Mouse (Mus musculus) heart, embryonic 11.5 days (tissue): ENCODE results near the gene Vezf1. TPM values are rescaled to one million over a fixed set of nuclear protein-coding genes. Genes with fewer than 3 reads are reported as not detected.
A peak's percentile ranks its signal among the peaks of the same experiment; 100 is the strongest.
"Not testable (repeated sequence)": the region's sequence is repeated elsewhere in the genome, so short reads cannot be mapped to it uniquely, and the experiment has no call there.

Experiments used
- ATAC-seq: fragments of 200-750 bp; cut with Nextera tagmentation; replicated peaks from 2 replicates; pipeline ENCODE4 v1.8.0; 2017; ENCODE audit warnings: moderate library complexity; ENCODE audit not compliant: insufficient number of reproducible peaks, low FRiP score, low TSS enrichment
- H3K27ac ChIP-seq: fragments of 300-500 bp; sonication (generic); 2 replicates; pipeline ENCODE4 v1.5.1; 2014; ENCODE audit warnings: mild to moderate bottlenecking, low read depth, low read length
- H3K27me3 ChIP-seq: fragments of 300-500 bp; sonication (generic); 2 replicates; pipeline ENCODE4 v1.6.1; 2014; ENCODE audit warnings: mild to moderate bottlenecking, low read length, mixed read lengths; ENCODE audit not compliant: control insufficient read depth, insufficient read depth
- H3K36me3 ChIP-seq: fragments of 300-500 bp; sonication (generic); 2 replicates; pipeline ENCODE4 v1.6.1; 2014; ENCODE audit warnings: mild to moderate bottlenecking, low read length, moderate library complexity, mixed read lengths; ENCODE audit not compliant: control insufficient read depth, insufficient read depth
- H3K4me1 ChIP-seq: fragments of 300-500 bp; sonication (generic); 2 replicates; pipeline ENCODE4 v1.6.1; 2014; ENCODE audit warnings: low read length; ENCODE audit not compliant: control insufficient read depth, insufficient read depth
- H3K4me2 ChIP-seq: fragments of 300-500 bp; sonication (generic); 2 replicates; pipeline ENCODE4 v1.6.1; 2014; ENCODE audit warnings: mild to moderate bottlenecking, moderate library complexity
- H3K4me3 ChIP-seq: fragments of 300-500 bp; sonication (generic); 2 replicates; pipeline ENCODE4 v1.5.1; 2014; ENCODE audit warnings: low read depth, low read length
- H3K9ac ChIP-seq: fragments of 300-500 bp; sonication (generic); 2 replicates; pipeline ENCODE4 v1.6.1; 2014; ENCODE audit warnings: mild to moderate bottlenecking, low read depth, low read length, moderate library complexity
- H3K9me3 ChIP-seq: fragments of 300-500 bp; sonication (generic); replicated peaks from 2 replicates; pipeline ENCODE4 v1.6.1; 2016; ENCODE audit warnings: low read length; ENCODE audit not compliant: control insufficient read depth
- whole genome bisulfite sequencing: fragments of 180-500 bp; shearing (Covaris S2); extraction: QIAGEN DNeasy Blood & Tissue Kit; methylation state at CpG from one replicate; pipeline ENCODE4 v1.1.7; 2014; ENCODE audit not compliant: insufficient replicate concordance; 5-methylcytosine and 5-hydroxymethylcytosine counted together
- polyA plus RNA-seq: library from polyadenylated mRNA; unstranded; fragments of >200 nt; fragmentation: Nextera tagmentation; extraction: Ambion mirVana; gene quantifications from 2 replicates; pipeline ENCODE4 v1.2.1, GENCODE M21; 2014

The Vezf1 gene
- polyA plus RNA-seq, 1 experiment from 2014 or later, result 26.4 TPM

DNA sequence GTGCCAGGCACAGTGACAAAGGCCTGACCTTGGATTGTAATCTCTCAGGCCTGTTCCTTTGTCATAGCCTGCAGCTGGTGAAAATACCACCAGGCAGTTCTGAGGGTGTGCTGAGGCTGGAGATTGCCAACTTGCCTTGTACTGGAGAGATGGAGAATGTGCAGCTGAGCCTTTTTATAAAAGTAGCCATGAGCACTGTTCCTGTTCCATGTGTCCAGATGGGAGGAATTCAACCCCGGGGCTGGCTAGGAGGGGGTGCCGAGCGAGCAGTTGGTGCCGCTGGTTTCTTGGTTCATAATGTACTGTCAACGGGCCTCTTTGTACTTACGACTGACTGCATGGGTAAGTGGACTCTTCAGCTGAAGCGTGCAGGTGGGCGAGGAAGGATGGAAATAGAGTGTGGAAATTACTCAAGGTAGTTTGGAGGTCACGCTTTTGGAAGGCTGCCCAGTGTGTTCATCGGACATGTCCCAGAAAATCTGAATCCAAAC is 31.3 kb upstream of the Vezf1 start:
- Histone ChIP-seq H3K9ac (0 out of 2 replicates have a peak overlapping the region, but pooled peaks have one; percentile 34), H3K4me2 (no peak overlapping the region), H3K4me3 (no peak overlapping the region), H3K4me1 (peaks cover 4% of the 10 kb centered on the region; the same call in 1 of the 2 replicates), H3K36me3 (no peaks in the 10 kb centered on the region), H3K9me3 (no peaks in the 10 kb centered on the region), H3K27me3 (no peaks in the 10 kb centered on the region), H3K27ac (peak overlapping the region; percentile 70)
- 71% methylated on average over 10 of the region's 10 CpGs for WGBS
- ATAC-seq, result 0 out of 2 replicates have a peak, but pooled peaks have one; percentile 18

DNA sequence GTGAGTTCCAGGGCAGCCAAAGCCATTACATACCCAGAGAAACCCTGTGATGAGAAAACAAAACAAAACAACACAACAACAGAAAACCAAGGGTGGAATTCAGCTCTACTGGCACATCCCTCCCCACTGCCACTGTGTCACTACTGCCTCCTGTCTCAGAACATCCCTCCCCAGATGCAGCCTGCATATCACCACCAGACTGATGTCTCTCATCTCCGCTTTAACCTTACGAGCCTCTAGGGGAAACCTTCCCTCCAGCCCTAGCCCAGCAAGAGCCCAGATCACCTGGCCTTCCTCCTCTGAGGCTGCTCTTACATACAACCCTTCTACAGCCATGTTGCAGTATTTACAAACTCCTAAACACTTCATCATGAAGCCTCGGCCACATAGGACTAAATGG is 30.7 kb upstream of the Vezf1 start:
- H3K9ac ChIP-seq, result no peak overlapping the region

DNA sequence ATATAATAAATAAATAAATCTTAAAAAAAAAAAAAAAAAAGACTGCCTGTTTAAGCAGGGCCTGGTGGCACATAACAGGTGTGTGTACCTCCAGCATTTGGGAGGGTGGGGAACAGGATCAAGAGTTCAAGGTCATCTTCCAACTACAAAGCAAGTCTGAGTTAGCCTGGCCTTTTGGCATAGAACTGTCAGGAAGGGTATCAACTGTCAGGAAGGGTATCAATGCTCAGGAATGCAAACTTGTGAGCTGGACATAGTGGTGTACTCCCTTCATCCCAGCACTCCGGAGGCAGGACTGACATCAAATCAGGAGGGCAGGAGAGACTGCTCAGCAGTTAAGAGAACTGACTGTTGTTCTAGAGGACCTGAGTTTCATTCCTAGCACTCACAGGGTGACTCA is 29.0 kb upstream of the Vezf1 start:
- H3K4me3 ChIP-seq, result no peak overlapping the region
- no peaks in the 10 kb centered on the region for H3K27me3 ChIP-seq
- H3K9ac ChIP-seq, result no peak overlapping the region
- no peaks in the 10 kb centered on the region for H3K9me3 ChIP-seq
- no peak overlapping the region for H3K4me2 ChIP-seq
- no peaks in the 10 kb centered on the region for H3K36me3 ChIP-seq
- ATAC-seq, result no peak
- WGBS, result 75% methylated on average over 1 of the region's 1 CpGs
- no peak overlapping the region for H3K27ac ChIP-seq
- peaks cover 4% of the 10 kb centered on the region; the same call in 1 of the 2 replicates for H3K4me1 ChIP-seq

More for the DNA sequence above, 30.7 kb upstream of the Vezf1 start:
- Histone ChIP-seq H3K4me2 (no peak overlapping the region), H3K4me3 (no peak overlapping the region), H3K4me1 (peaks cover 4% of the 10 kb centered on the region; the same call in 1 of the 2 replicates), H3K36me3 (no peaks in the 10 kb centered on the region), H3K9me3 (no peaks in the 10 kb centered on the region), H3K27ac (peak overlapping the region; percentile 70), H3K27me3 (no peaks in the 10 kb centered on the region)
- WGBS, result 75% methylated on average over 3 of the region's 3 CpGs
- no peak for ATAC-seq

DNA sequence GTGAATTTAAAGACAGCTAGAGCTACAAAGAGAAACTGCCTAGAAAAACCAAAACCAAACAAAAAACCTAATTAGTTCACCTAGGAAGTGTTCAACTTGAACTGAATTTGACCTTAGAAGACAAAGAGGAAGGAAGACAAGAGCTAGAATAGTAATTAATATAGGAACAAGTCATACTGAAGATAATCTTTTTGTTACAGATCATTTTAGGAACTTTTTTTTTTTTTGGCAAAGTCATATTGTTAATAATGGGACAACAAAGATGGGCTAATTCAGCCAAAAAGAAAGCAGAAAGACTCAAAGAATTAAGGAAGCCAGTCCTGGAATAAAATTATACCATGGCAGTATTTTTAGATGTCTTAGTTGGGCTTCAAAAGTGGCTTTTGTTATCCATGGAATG is 23.8 kb upstream of the Vezf1 start:
- Histone ChIP-seq H3K4me1 (peaks cover 10% of the 10 kb centered on the region), H3K4me2 (no peak overlapping the region), H3K9ac (no peak overlapping the region), H3K27ac (no peak overlapping the region), H3K27me3 (no peaks in the 10 kb centered on the region), H3K36me3 (peaks cover 4% of the 10 kb centered on the region; the same call in 1 of the 2 replicates), H3K4me3 (no peak overlapping the region), H3K9me3 (no peaks in the 10 kb centered on the region)
- no peak for ATAC-seq

DNA sequence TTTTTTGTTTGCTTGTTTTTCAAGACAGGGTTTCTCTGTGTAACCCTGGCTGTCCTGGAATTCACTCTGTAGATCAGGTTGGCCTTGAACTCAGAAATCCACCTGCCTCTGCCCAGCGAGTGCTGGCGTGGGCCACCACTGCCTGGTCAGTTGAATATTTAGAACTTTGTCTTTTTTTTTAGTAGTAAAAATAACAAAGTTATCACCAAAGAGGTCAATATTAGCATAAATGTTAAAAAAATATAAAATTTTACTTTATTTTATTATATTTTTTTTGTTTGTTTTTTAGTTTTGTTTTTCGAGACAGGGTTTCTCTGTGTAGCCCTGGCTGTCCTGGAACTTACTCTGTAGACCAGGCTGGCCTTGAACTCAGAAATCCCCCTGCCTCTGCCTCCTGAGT is 22.9 kb upstream of the Vezf1 start:
- peaks cover 16% of the 10 kb centered on the region for H3K4me1 ChIP-seq
- not testable (repeated sequence) for H3K27ac ChIP-seq, ATAC-seq, H3K9ac ChIP-seq, H3K4me3 ChIP-seq, H3K27me3 ChIP-seq, H3K9me3 ChIP-seq, H3K36me3 ChIP-seq, H3K4me2 ChIP-seq
- WGBS, result 95% methylated on average over 3 of the region's 3 CpGs

DNA sequence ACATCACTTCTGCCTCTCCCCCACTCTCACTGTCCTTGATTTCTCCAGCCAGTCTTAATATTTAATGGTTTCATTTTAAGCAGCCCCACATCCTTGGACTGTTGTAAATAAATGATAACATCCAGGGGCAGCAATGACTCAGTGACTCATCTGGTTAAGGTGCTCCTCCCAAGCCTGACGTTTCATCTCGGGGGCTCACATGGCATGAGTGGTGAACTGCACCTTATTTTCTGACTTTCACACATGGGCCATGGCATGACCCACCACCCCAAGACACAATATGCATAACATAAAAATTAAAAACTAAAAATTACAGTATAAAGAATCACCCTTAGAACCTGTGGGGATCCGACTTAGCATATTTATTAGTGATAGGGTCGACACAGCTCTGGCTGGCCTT is 22.2 kb upstream of the Vezf1 start:
- no peak for ATAC-seq
- 0 out of 2 replicates have a peak overlapping the region, but pooled peaks have one; percentile 100 for H3K9ac ChIP-seq
- H3K4me3 ChIP-seq, result no peak overlapping the region
- peaks cover 12% of the 10 kb centered on the region for H3K36me3 ChIP-seq
- H3K27me3 ChIP-seq, result no peaks in the 10 kb centered on the region
- H3K4me1 ChIP-seq, result peaks cover 17% of the 10 kb centered on the region
- peak overlapping the region; percentile 81 for H3K4me2 ChIP-seq
- WGBS, result 72% methylated on average over 4 of the region's 4 CpGs
- no peak overlapping the region for H3K27ac ChIP-seq
- H3K9me3 ChIP-seq, result no peaks in the 10 kb centered on the region

DNA sequence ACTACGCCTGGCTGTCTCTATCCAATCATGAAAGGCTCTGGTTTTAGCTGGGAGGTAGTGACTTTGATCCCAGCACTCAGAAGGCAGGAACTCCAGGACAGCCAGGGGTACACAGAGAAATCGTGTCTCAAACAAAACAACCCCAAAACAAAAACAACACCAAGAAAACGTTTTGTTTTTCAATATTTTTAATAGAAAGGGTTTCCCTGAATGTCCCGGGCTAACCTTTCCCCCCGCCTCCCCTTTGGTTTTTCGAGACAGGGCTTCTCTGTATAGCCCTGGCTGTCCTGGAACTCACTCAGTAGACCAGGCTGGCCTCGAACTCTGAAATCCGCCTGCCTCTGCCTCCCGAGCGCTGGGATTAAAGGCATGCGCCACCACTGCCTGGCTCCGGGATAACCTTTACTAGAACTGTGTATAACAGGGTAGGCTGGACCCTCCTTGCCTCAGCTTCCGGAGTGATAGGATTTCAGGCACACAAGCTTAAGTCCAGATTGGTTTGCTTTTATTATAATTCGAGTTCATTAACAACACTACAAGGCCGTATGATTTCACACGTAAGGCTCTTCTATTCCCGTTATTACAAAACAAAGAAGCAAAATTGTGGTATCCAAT is 21.6 kb upstream of the Vezf1 start:
- Histone ChIP-seq H3K4me3 (peak overlapping the region; percentile 91), H3K9ac (peak overlapping the region; percentile 100), H3K9me3 (no peaks in the 10 kb centered on the region), H3K27me3 (no peaks in the 10 kb centered on the region), H3K4me2 (peak overlapping the region; percentile 81), H3K4me1 (peaks cover 17% of the 10 kb centered on the region), H3K36me3 (peaks cover 12% of the 10 kb centered on the region), H3K27ac (peak overlapping the region; percentile 100)
- ATAC-seq, result no peak
- 63% methylated on average over 17 of the region's 17 CpGs for WGBS

DNA sequence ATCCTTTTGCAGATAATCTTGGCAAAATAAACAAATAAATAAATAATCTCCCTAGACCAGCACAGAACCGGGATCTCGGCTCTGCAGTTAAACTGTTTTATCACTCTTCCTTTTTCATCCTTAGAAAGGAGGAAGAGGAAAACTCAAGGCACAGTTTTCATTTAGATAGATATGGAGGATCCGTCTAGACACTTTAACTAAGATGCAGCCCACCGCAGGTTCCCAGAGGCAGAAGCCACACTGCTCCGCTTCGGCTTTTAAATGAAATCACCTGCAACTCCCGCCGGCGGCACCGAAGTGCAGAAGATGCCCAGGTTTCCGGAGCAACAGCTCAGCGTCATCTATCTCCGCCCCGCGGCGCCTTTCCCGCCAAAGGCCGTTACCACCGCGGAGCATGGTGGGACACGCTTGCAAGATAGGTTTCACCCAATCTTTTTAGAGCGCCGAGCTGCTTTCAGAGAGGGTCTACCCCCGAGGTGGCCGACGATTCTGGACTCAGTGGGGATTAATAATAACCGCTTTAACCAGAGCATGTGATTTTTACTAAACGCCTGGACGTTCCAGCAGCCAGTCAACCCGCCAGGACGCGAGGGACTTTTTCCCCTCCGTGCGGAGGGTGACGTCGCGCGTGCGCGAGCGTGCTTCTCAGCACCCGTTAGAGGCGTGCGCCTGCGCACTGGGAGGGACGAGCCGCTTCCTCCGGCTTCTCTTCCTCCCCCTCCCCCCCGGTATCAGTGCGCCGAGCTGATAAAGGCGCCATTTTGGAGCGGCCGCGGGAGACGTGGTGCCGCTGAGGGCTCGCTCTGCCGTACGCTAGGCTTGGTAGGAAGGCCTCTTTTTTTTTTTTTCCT is 20.9 kb upstream of the Vezf1 start, which contains the start of gene Srsf1:
Gene Srsf1, plus strand, starts transcription at position 430 of the 851 bp plus-strand sequence.
- peak within 1 kb of the TSS; percentile 81 for H3K4me2 ChIP-seq
- H3K27me3 ChIP-seq, result no peaks in the 10 kb centered on the region
- peak within 1 kb of the TSS; percentile 91 for H3K4me3 ChIP-seq
- peak; percentile 89 for ATAC-seq
- no peaks in the 10 kb centered on the region for H3K9me3 ChIP-seq
- peaks cover 12% of the 10 kb centered on the region for H3K36me3 ChIP-seq
- WGBS, result under 1% methylated on average over 60 of the region's 60 CpGs
- peak within 1 kb of the TSS; percentile 100 for H3K27ac ChIP-seq
- H3K4me1 ChIP-seq, result peaks cover 17% of the 10 kb centered on the region
- peak within 1 kb of the TSS; percentile 100 for H3K9ac ChIP-seq
